Mouse (Mus musculus): ENCODE data around the gene Fmc1. TPM values are rescaled to one million over a fixed set of nuclear protein-coding genes. Genes with fewer than 3 reads are reported as not detected.

Fmc1 gene
- polyA plus RNA-seq, 1 experiment = 104 TPM

DNA sequence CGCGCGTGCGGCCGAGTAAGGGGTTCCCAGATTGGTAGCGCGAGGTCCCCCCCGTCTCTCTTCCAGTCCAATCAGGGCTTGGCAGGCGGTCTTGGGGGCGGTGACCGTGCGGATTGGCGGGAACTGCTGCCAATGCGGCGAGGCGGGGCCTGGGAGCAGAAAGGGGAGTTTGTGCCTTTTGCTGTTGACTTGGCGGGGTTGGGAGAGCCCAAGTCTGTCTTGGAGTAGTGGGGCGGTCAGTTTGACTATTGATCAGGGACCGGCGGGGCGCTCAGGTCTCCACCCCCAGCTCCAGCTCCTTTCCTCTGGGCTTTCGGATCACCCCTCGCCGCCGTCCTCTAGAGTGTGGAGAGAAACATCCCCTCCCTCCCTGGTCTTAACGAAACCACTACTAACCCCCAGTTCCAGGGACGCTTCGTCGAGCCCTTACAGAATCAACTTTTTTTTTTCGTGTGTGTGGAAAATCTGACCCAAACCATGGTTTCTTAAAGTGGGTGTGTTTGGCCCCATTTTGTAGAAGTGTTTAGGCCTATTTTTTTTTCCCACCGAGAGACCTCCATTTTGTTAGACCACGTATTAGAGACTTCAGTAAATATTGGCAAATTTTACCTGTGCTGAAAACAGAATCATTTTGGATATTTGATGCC, 18.8 kb downstream of the Fmc1 start:
- DNase-seq (ENCODE audit: low spot score) = peak; percentile 96

DNA sequence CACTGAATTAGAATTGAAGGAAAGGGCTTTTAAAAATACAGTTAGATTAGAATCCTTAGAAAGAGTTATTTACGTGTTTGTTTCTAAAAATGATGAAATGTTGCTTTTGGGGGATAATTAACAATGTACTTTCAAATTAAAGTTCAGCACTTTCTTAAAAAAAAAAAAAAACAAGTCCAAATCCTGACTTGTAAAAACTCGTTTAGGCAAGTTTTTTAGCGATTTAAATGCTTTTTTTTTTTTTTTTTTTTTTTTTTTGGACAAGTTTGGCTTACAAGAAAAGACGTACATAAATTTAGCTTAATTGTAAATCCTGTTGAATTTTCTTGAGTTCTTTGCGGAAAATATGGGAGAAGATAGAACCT, 19.3 kb downstream of the Fmc1 start:
- no peak for DNase-seq (ENCODE audit: low spot score)

DNA sequence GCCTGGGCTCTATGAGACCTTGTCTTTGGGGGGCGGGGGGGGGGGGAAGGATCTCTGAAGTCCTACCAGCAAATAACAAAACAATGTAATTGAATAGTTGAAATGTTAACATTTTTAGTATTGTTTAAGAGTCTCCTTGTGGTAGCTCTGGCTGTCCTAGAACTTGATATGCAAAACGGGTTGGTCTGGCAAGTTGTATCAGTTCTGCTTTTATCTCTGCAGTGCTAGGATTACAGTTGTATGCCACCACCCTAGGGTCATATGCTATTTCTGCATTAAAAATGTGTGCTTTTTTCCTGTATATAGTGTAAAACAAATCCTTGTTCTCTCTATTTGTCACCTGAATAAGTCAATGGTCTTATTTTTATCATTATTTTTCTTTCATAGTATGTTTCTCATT, 42.8 kb downstream of the Fmc1 start:
- no peak for DNase-seq (ENCODE audit: low spot score)

DNA sequence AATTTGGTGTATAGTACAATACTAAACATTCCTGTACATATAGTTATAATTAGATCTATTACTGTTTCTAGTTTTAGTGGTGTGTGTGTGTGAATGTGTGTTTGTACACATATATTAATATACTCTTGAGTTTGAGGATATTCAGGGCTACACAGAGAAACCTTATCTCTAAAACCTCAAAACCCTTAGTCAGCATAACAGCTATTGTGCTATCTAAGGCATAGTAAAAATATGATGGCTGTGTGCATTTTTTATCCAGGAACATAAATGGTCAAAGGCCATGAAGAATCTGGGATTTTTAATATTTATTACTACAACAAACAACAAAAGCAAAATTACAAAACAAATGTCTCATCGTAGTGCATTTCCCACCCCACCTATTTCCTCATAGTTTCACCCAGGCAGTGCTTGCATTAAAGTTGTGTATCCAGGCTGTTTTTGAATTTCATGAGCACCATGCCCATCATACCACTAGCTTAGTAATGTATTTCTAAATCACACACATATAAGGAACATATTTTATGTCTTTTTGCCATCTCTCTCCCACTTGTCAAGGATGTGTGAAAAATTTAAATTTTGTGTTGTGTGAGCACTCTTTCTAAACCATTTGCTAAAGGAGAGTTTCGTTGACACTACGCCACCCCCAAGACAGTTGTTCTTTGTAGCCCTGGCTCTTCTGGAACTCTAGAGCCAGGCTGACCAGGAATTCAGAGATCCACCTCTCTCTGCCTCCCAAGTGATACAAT, 47.0 kb downstream of the Fmc1 start:
- no peak for DNase-seq (ENCODE audit: low spot score)

DNA sequence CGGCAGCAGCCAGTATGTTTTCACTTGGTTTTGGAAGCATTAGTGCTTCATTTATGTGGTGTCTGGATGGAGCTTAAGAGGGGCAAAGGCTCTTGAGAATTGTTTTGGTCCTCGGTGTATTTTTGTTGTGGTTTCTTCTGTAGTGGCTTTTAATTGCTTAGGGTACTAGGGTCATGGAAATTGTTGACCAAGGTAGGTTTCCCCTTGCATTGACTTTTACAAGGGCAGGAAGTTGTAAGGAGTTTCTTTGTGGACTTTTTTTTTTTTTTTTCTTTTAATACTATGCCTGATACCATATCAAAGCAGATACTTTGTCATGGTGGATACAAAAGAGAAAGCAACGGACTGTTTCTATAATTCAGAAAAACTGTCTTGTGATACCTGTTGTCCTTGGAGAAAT, 48.4 kb downstream of the Fmc1 start:
- DNase-seq (ENCODE audit: low spot score) = no peak

Other genes starting within 250 kb of the Fmc1 start
- gene Zc3hav1l, start 234.2 kb upstream of the Fmc1 start, polyA plus RNA-seq (2012; rRNA removed) = 6.9 and 7.5 TPM in 2 replicates
- gene Zc3hav1, start 178.9 kb upstream of the Fmc1 start, polyA plus RNA-seq (2012; rRNA removed) = 24.6 and 31.6 TPM in 2 replicates
- 3.6 and 3.9 TPM in 2 replicates for gene Ttc26, start 152.0 kb upstream of the Fmc1 start, polyA plus RNA-seq (2012; rRNA removed)
- gene Ubn2, start 99.6 kb upstream of the Fmc1 start, polyA plus RNA-seq (2012; rRNA removed) = 15.2 and 15.5 TPM in 2 replicates
- gene Luc7l2, start 17.8 kb downstream of the Fmc1 start, polyA plus RNA-seq (2012; rRNA removed) = 160 and 174 TPM in 2 replicates
- 5.1 and 5.5 TPM in 2 replicates for gene Klrg2, start 103.7 kb downstream of the Fmc1 start, polyA plus RNA-seq (2012; rRNA removed)
- gene Clec2l, start 129.6 kb downstream of the Fmc1 start, polyA plus RNA-seq (2012; rRNA removed) = 0.46 and 0.47 TPM in 2 replicates